Mouse (Mus musculus): ENCODE measurements around the gene Cpn1. TPM values are rescaled to one million over a fixed set of nuclear protein-coding genes. Genes with fewer than 3 reads are reported as not detected.
"Not testable (repeated sequence)": the region's sequence is repeated elsewhere in the genome, so short reads cannot be mapped to it uniquely, and the experiment has no call there.

The Cpn1 gene
- polyA plus RNA-seq, 1 experiment from 2014 or later = 0.32 TPM

DNA sequence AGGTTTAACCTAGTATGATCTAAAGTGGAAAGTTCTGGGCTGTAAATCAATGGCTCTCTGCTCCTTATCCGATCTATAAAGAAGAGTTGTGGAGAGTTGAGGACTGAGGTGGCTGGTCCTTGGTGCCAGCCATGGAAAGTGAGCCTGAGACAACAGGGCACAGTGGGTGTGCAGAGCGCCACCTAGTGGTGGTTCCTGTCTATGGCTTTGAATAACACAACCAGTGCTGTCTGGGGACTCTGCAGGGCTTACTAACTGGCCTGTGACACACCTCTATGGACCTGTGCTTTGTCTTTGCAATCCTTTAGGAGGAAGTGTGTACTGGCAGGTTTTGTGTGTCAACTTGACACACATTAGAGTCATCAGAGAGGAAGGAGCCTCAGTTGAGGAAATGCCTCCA, 27.2 kb downstream of the Cpn1 start:
- WGBS = 23% methylated on average over 2 of the region's 2 CpGs
- no peak overlapping the region for H3K4me3 ChIP-seq (ENCODE audit: low read depth, low read length)
- no peak for ATAC-seq (ENCODE audit: low read depth)

DNA sequence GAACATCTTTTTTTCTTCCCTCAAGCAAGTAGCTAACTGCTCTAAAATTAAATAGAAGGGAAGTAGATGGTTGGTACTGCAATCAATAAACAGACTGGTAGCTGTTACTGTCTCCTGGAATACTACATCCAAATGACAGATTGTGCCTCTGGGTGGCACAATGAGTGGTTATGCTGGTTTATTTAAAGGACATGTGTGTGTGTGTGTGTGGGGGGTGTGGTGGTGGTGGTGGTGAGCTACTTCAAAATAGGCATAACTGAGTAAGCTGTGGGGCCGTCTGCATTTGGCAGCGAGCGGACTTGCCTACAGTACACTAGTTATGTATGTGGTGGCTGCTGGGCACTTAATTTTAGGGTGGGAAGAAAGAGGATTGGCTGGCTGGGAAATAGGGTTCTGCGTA, 28.5 kb downstream of the Cpn1 start:
- H3K4me1 ChIP-seq (ENCODE audit: control insufficient read depth, insufficient read depth, low read length) = no peaks in the 10 kb centered on the region
- no peaks in the 10 kb centered on the region for H3K27me3 ChIP-seq (ENCODE audit: control insufficient read depth, insufficient read depth, low read length)
- ATAC-seq (ENCODE audit: low read depth) = no peak
- no peak overlapping the region for H3K9ac ChIP-seq (replicated peaks; ENCODE audit: low read depth, low read length)
- H3K27ac ChIP-seq (ENCODE audit: low read depth, low read length) = no peak overlapping the region
- H3K4me2 ChIP-seq (ENCODE audit: low read depth, low read length) = no peak overlapping the region
- WGBS = 82% methylated on average over 4 of the region's 4 CpGs
- H3K4me3 ChIP-seq (ENCODE audit: low read depth, low read length) = no peak overlapping the region
- H3K36me3 ChIP-seq (ENCODE audit: control insufficient read depth, insufficient read depth, low read length) = no peaks in the 10 kb centered on the region
- H3K9me3 ChIP-seq (ENCODE audit: control insufficient read depth, low read length) = no peaks in the 10 kb centered on the region

More for the DNA sequence above, 27.2 kb downstream of the Cpn1 start:
- H3K36me3 ChIP-seq (ENCODE audit: control insufficient read depth, insufficient read depth, low read length) = no peaks in the 10 kb centered on the region
- no peak overlapping the region for H3K4me2 ChIP-seq (ENCODE audit: low read depth, low read length)
- H3K27ac ChIP-seq (ENCODE audit: low read depth, low read length) = no peak overlapping the region
- H3K9ac ChIP-seq (replicated peaks; ENCODE audit: low read depth, low read length) = no peak overlapping the region
- H3K27me3 ChIP-seq (ENCODE audit: control insufficient read depth, insufficient read depth, low read length) = no peaks in the 10 kb centered on the region
- no peaks in the 10 kb centered on the region for H3K9me3 ChIP-seq (ENCODE audit: control insufficient read depth, low read length)
- no peaks in the 10 kb centered on the region for H3K4me1 ChIP-seq (ENCODE audit: control insufficient read depth, insufficient read depth, low read length)

DNA sequence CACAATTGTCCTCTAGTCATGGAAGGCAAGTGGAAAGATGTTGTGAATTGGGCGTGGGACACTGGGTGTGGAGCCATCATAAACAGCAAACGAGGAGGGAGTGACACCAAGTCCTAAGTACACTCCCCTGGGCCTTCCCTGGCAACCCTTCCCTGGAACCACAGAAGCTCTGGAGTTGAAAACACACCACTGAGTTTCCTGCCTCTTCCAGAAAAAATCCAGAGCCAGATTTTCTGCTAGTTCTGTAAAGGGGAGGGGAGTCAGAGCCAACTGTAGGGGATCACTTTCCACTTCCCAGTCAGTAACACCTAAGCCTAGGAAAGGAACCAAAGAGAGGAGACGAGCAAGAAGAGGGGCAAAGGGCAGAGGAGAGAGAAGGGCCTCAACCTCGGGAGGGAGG, 29.0 kb downstream of the Cpn1 start:
- no peaks in the 10 kb centered on the region for H3K36me3 ChIP-seq (ENCODE audit: control insufficient read depth, insufficient read depth, low read length)
- H3K4me3 ChIP-seq (ENCODE audit: low read depth, low read length) = no peak overlapping the region
- no peak overlapping the region for H3K27ac ChIP-seq (ENCODE audit: low read depth, low read length)
- no peaks in the 10 kb centered on the region for H3K4me1 ChIP-seq (ENCODE audit: control insufficient read depth, insufficient read depth, low read length)
- 29% methylated on average over 4 of the region's 4 CpGs for WGBS
- H3K27me3 ChIP-seq (ENCODE audit: control insufficient read depth, insufficient read depth, low read length) = no peaks in the 10 kb centered on the region
- no peak overlapping the region for H3K4me2 ChIP-seq (ENCODE audit: low read depth, low read length)
- no peak overlapping the region for H3K9ac ChIP-seq (replicated peaks; ENCODE audit: low read depth, low read length)
- no peaks in the 10 kb centered on the region for H3K9me3 ChIP-seq (ENCODE audit: control insufficient read depth, low read length)
- no peak for ATAC-seq (ENCODE audit: low read depth)

DNA sequence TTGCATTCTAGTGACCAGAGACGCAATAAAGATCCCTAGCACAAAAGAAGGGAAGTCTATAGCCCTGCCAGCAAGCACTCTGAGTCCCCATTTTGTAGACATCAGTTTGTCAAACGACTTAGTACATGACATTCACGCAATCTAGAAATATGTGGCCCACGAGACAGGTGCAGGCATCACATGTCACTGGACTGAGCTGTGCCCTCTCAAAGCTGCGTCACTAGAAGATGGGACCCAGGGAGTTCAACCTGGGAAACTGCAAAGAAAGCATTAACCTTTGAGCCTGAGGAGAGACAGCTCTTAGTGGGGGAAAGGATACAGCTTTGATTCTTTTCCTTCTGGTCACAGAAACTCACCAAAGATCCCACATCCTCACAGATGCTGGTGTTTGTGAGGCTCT, 31.1 kb downstream of the Cpn1 start:
- Histone ChIP-seq H3K27me3 (ENCODE audit: control insufficient read depth, insufficient read depth, low read length) (no peaks in the 10 kb centered on the region), H3K4me2 (ENCODE audit: low read depth, low read length) (no peak overlapping the region), H3K27ac (ENCODE audit: low read depth, low read length) (no peak overlapping the region), H3K36me3 (ENCODE audit: control insufficient read depth, insufficient read depth, low read length) (no peaks in the 10 kb centered on the region), H3K9ac (replicated peaks; ENCODE audit: low read depth, low read length) (no peak overlapping the region), H3K9me3 (ENCODE audit: control insufficient read depth, low read length) (no peaks in the 10 kb centered on the region), H3K4me1 (ENCODE audit: control insufficient read depth, insufficient read depth, low read length) (no peaks in the 10 kb centered on the region), H3K4me3 (ENCODE audit: low read depth, low read length) (no peak overlapping the region)
- ATAC-seq (ENCODE audit: low read depth) = no peak
- 48% methylated on average over 5 of the region's 5 CpGs for WGBS

DNA sequence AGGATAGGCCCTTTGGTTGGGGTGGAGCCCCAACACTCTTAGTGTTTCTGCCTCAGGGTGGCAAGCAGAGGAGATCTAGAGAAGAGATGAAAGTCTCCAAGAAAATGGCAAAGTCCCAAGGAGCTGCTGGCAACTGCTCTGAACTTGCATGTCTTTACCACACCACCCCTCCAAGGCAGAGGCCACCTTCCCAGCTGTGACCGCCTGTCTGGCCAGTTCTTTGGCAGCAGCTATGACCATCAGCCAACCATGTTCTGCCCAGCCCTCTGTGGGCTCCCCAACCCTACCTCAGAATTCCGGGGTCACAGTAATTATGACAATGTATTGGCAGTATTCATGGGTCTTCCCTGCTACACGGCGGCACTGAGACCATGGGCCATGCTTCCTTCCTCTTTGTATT, 31.5 kb downstream of the Cpn1 start:
- Histone ChIP-seq H3K27me3 (ENCODE audit: control insufficient read depth, insufficient read depth, low read length) (no peaks in the 10 kb centered on the region), H3K4me1 (ENCODE audit: control insufficient read depth, insufficient read depth, low read length) (no peaks in the 10 kb centered on the region), H3K4me3 (ENCODE audit: low read depth, low read length) (no peak overlapping the region), H3K9me3 (ENCODE audit: control insufficient read depth, low read length) (no peaks in the 10 kb centered on the region), H3K9ac (replicated peaks; ENCODE audit: low read depth, low read length) (no peak overlapping the region), H3K27ac (ENCODE audit: low read depth, low read length) (no peak overlapping the region), H3K36me3 (ENCODE audit: control insufficient read depth, insufficient read depth, low read length) (no peaks in the 10 kb centered on the region), H3K4me2 (ENCODE audit: low read depth, low read length) (no peak overlapping the region)
- 40% methylated on average over 4 of the region's 4 CpGs for WGBS
- ATAC-seq (ENCODE audit: low read depth) = no peak

DNA sequence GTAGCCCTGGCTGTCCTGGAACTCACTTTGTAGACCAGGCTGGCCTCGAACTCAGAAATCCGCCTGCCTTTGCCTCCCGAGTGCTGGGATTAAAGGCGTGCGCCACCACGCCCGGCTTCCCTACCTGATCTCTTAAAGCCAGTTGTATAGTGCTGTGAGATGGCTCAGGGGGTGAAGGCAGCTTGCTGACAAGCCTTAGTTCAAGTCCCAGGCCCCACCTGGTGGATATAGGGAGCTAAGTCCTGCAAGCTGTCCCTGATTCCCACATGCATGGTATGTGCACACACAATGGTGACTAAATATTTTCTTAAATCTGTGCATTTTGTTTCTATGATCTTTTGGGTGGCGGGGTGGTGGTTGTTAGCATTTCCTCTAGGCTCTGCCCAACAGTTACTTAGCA, 33.4 kb downstream of the Cpn1 start:
- H3K9me3 ChIP-seq (ENCODE audit: control insufficient read depth, low read length); H3K4me2 ChIP-seq (ENCODE audit: low read depth, low read length); H3K27ac ChIP-seq (ENCODE audit: low read depth, low read length); H3K4me1 ChIP-seq (ENCODE audit: control insufficient read depth, insufficient read depth, low read length); H3K9ac ChIP-seq (replicated peaks; ENCODE audit: low read depth, low read length); ATAC-seq (ENCODE audit: low read depth); H3K4me3 ChIP-seq (ENCODE audit: low read depth, low read length); H3K36me3 ChIP-seq (ENCODE audit: control insufficient read depth, insufficient read depth, low read length); H3K27me3 ChIP-seq (ENCODE audit: control insufficient read depth, insufficient read depth, low read length): not testable (repeated sequence)
- WGBS = 91% methylated on average over 7 of the region's 8 CpGs

DNA sequence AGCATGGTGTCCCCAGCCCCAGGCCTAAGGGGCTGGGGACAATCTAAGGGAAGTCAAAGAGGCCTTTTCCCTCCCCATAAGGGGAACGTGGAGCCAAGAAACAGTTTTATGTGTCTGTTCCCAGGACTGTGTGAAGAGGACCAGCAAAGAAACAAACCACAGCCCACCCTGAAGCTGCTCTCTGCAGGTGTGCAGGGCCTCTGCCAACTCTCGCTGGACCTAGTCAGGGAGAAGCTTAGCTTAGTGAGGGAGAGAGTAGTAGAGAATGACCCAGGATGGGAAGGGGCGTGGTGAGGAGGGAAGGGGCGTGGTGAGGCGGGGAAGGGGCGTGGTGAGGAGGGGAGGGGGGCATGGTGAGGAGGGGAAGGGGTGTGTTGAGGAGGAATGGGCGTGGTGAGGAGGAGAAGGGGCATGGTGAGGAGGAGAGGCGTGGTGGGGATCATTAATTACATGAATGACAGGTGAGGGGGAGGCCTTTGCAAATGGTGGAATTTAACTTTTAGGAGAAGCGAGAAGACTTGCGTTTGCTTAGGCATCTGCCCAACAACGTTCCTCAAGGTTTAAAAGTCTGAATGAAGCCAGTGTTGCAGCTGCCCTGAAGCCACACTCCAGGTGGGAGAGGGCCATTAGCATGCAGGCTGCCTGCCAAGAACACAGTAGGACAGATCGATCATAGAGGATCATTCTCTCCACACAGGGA, 37.1 kb downstream of the Cpn1 start:
- Histone ChIP-seq H3K4me1 (ENCODE audit: control insufficient read depth, insufficient read depth, low read length) (no peaks in the 10 kb centered on the region), H3K27me3 (ENCODE audit: control insufficient read depth, insufficient read depth, low read length) (no peaks in the 10 kb centered on the region), H3K36me3 (ENCODE audit: control insufficient read depth, insufficient read depth, low read length) (no peaks in the 10 kb centered on the region), H3K27ac (ENCODE audit: low read depth, low read length) (no peak overlapping the region), H3K4me3 (ENCODE audit: low read depth, low read length) (no peak overlapping the region), H3K9ac (replicated peaks; ENCODE audit: low read depth, low read length) (no peak overlapping the region), H3K9me3 (ENCODE audit: control insufficient read depth, low read length) (no peaks in the 10 kb centered on the region), H3K4me2 (ENCODE audit: low read depth, low read length) (no peak overlapping the region)
- WGBS = 1% methylated on average over 12 of the region's 12 CpGs
- no peak; the same call in 1 of the 2 replicates for ATAC-seq (ENCODE audit: low read depth)

DNA sequence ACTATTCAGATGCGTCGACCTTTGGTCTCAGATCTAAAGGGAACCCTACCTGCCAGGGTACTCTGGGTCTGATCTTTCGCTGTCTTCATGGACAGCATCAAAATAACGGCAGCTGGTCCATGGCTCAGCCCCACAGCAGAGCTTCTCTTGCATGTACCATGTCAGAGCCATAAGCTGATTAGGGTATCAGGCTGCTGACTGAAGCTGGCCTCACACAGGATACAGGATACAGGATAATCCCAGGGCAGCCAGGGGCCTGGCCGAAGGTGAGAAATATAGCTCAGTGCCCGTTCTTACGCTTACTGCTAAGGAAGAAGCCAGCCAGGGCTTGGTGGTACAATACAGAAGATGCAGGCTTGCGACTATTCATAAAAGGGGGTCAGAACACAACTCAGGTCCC, 41.8 kb downstream of the Cpn1 start:
- 92% methylated on average over 8 of the region's 8 CpGs for WGBS
- no peaks in the 10 kb centered on the region for H3K36me3 ChIP-seq (ENCODE audit: control insufficient read depth, insufficient read depth, low read length)
- H3K27me3 ChIP-seq (ENCODE audit: control insufficient read depth, insufficient read depth, low read length) = no peaks in the 10 kb centered on the region
- no peak for ATAC-seq (ENCODE audit: low read depth)
- no peak overlapping the region for H3K27ac ChIP-seq (ENCODE audit: low read depth, low read length)
- no peak overlapping the region for H3K4me2 ChIP-seq (ENCODE audit: low read depth, low read length)
- no peak overlapping the region for H3K4me3 ChIP-seq (ENCODE audit: low read depth, low read length)
- H3K9me3 ChIP-seq (ENCODE audit: control insufficient read depth, low read length) = no peaks in the 10 kb centered on the region
- no peaks in the 10 kb centered on the region for H3K4me1 ChIP-seq (ENCODE audit: control insufficient read depth, insufficient read depth, low read length)
- H3K9ac ChIP-seq (replicated peaks; ENCODE audit: low read depth, low read length) = no peak overlapping the region

DNA sequence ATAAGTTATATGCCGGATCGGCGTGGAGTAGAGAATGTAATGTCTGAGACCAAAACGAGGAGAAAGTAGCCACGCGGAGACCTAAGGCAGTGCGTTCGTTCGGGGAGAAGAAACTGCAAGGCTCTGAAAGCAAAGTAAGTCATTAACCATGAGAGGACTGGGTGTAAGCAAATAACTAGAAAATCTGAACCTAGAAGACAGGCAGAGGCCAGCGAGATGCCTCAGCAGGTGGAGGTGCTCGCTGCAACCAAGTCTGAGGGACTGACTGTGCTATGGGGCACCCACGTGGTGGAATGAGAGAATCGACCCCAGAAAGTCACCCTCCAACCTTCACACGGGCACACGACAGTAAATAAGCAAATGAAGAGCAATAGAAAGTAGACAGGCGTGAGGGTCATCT, 43.3 kb downstream of the Cpn1 start:
- Histone ChIP-seq H3K27me3 (ENCODE audit: control insufficient read depth, insufficient read depth, low read length) (no peaks in the 10 kb centered on the region), H3K9me3 (ENCODE audit: control insufficient read depth, low read length) (no peaks in the 10 kb centered on the region), H3K36me3 (ENCODE audit: control insufficient read depth, insufficient read depth, low read length) (no peaks in the 10 kb centered on the region), H3K9ac (replicated peaks; ENCODE audit: low read depth, low read length) (no peak overlapping the region), H3K4me2 (ENCODE audit: low read depth, low read length) (no peak overlapping the region), H3K27ac (ENCODE audit: low read depth, low read length) (no peak overlapping the region), H3K4me1 (ENCODE audit: control insufficient read depth, insufficient read depth, low read length) (0 out of 2 replicates have a peak, but pooled peaks cover 8% of the 10 kb centered on the region), H3K4me3 (ENCODE audit: low read depth, low read length) (no peak overlapping the region)
- ATAC-seq (ENCODE audit: low read depth) = no peak
- 70% methylated on average over 16 of the region's 16 CpGs for WGBS

Measured in neural tube, embryonic 14.5 days (tissue).